Mouse (Mus musculus) left cerebral cortex, adult 2 months (tissue): Measurements from ENCODE around the gene Nckap5. TPM values are rescaled to one million over a fixed set of nuclear protein-coding genes. Genes with fewer than 3 reads are reported as not detected.

Experiments used
- DNase-seq, 2 experiments: peaks; one replicate each; pipeline ENCODE4 v3.0.0; 2021 to 2022; ENCODE audit warnings: low spot score in 2 of 2, mixed read lengths in 1 of 2; ENCODE audit errors: extremely low spot score in 1 of 2
- H3K27ac ChIP-seq: fragments of 200-600 bp; 2 replicates; pipeline ENCODE4 v1.8.1; 2022
- H3K4me3 ChIP-seq: fragments of 200-600 bp; 2 replicates; pipeline ENCODE4 v1.8.1; 2022
- CTCF ChIP-seq: fragments of 200-600 bp; IDR thresholded peaks from 2 replicates; pipeline ENCODE4 v1.8.1; 2022; ENCODE audit warnings: antibody characterized with exemption, mild to moderate bottlenecking, moderate library complexity
- intact Hi-C: fragments of 180-260 bp; cut with DNase I; formaldehyde crosslinking; loops from one replicate; pipeline ENCODE4 v1.15.1; 2025
- total RNA-seq, 2 experiments: library from RNA; stranded (reverse); gene quantifications; 2 replicates each; pipeline ENCODE4 v1.2.3; 2021

Nckap5 gene
- total RNA-seq, 2 experiments from 2014 or later, result 5.6 to 9.9 TPM

GRCm38 (mm10) chr1:125971933-125972332 lies 858.7 kb downstream of the Nckap5 start:
- H3K4me3 ChIP-seq, result no peak overlapping the region
- intact Hi-C loops, result no loop called here
- no peak for DNase-seq
- TF ChIP-seq CTCF, result no peak
- no peak overlapping the region for H3K27ac ChIP-seq

- no peak for DNase-seq
- no peak overlapping the region for H3K27ac ChIP-seq
- no peak overlapping the region for H3K4me3 ChIP-seq
- no peak for TF ChIP-seq CTCF
- intact Hi-C loops, result no loop called here
Measured at GRCm38 (mm10) chr1:125967671-125968070, 862.9 kb downstream of the Nckap5 start.

- DNase-seq, result no peak
- H3K4me3 ChIP-seq, result no peak overlapping the region
- no peak overlapping the region for H3K27ac ChIP-seq
- no peak for TF ChIP-seq CTCF
- intact Hi-C loops, result no loop called here
Measured at GRCm38 (mm10) chr1:125951026-125951425, 879.6 kb downstream of the Nckap5 start.

GRCm38 (mm10) chr1:125949076-125949475 lies 881.5 kb downstream of the Nckap5 start:
- intact Hi-C loops, result no loop called here
- no peak overlapping the region for H3K4me3 ChIP-seq
- no peak for DNase-seq
- no peak for TF ChIP-seq CTCF
- H3K27ac ChIP-seq, result no peak overlapping the region

GRCm38 (mm10) chr1:125945136-125945535 lies 885.5 kb downstream of the Nckap5 start:
- intact Hi-C loops, result no loop called here
- no peak overlapping the region for H3K4me3 ChIP-seq
- TF ChIP-seq CTCF, result no peak
- peak; percentile 25 to 44 for DNase-seq
- no peak overlapping the region for H3K27ac ChIP-seq

GRCm38 (mm10) chr1:125943305-125943704 lies 887.3 kb downstream of the Nckap5 start:
- no peak for DNase-seq
- H3K4me3 ChIP-seq, result no peak overlapping the region
- no peak for TF ChIP-seq CTCF
- intact Hi-C loops, result no loop called here
- H3K27ac ChIP-seq, result no peak overlapping the region

GRCm38 (mm10) chr1:125925486-125925885 lies 905.1 kb downstream of the Nckap5 start:
- TF ChIP-seq CTCF, result no peak

GRCm38 (mm10) chr1:125923062-125923461 lies 907.5 kb downstream of the Nckap5 start:
- intact Hi-C loops, result loop anchor here (5.0 kb wide), 1 partner anchor 509 kb away; no protein-coding TSS in a partner anchor
- DNase-seq, result no peak

More at GRCm38 (mm10) chr1:125925486-125925885, 905.1 kb downstream of the Nckap5 start:
- no peak overlapping the region for H3K27ac ChIP-seq
- intact Hi-C loops, result no loop called here
- no peak overlapping the region for H3K4me3 ChIP-seq
- DNase-seq, result no peak

GRCm38 (mm10) chr1:125920696-125921095 lies 909.9 kb downstream of the Nckap5 start:
- no peak for TF ChIP-seq CTCF
- Histone ChIP-seq H3K27ac (no peak overlapping the region), H3K4me3 (no peak overlapping the region)
- no peak for DNase-seq
- intact Hi-C loops, result loop anchor here (5.0 kb wide), 1 partner anchor 512 kb away; no protein-coding TSS in a partner anchor

More at GRCm38 (mm10) chr1:125923062-125923461, 907.5 kb downstream of the Nckap5 start:
- Histone ChIP-seq H3K4me3 (no peak overlapping the region), H3K27ac (no peak overlapping the region)
- TF ChIP-seq CTCF, result peak; percentile 48

GRCm38 (mm10) chr1:125912601-125913600 lies 917.7 kb downstream of the Nckap5 start, which contains the start of gene Lypd1:
TSS of gene Lypd1 (minus strand) at chr1:125913101.
- no peak within 1 kb of the TSS; the same call in 1 of the 2 replicates for H3K27ac ChIP-seq
- no peak for TF ChIP-seq CTCF
- no peak for DNase-seq
- intact Hi-C loops, result loop anchor here (5.0 kb wide), 2 partner anchors 306 to 1019 kb away; no protein-coding TSS in a partner anchor
- peak within 1 kb of the TSS; percentile 67 for H3K4me3 ChIP-seq

GRCm38 (mm10) chr1:125911901-125912445 lies 918.6 kb downstream of the Nckap5 start:
- TF ChIP-seq CTCF, result no peak
- H3K4me3 ChIP-seq, result peak overlapping the region; percentile 67
- intact Hi-C loops, result loop anchor here (5.0 kb wide), 2 partner anchors 305 to 1020 kb away; no protein-coding TSS in a partner anchor
- peak overlapping the region; percentile 29; the same call in 1 of the 2 replicates for H3K27ac ChIP-seq
- peak; percentile 69 to 76 for DNase-seq
